Mouse (Mus musculus): ENCODE results near the gene Lmf1. TPM values are rescaled to one million over a fixed set of nuclear protein-coding genes. Genes with fewer than 3 reads are reported as not detected.

Gene Lmf1
- polyA plus RNA-seq, 2 experiments, result 20.3 to 26.9 TPM

DNA sequence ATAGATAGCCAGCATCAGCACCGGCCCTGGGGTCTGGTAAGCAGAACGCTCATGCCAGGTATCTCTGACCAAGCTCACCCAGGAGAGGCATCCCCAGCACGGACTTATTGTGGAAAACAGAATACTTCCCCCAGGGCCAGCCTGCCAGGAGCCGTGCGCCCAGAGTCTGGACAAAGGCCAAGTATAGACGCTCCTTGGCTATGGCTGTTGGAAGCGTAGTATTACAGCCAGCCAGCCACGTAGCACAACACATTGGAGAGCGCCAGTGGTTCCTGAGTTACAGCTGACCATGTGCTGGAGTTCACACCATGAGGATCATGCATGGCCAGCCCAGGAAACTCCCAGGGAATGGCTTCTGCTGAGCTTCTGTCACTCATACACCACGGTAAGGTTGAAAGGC, 55.2 kb downstream of the Lmf1 start:
- no peak overlapping the region for H3K4me3 ChIP-seq (replicated peaks; ENCODE audit: low read length)
- TF ChIP-seq POLR2A (IDR thresholded peaks at IDR 0.05; ENCODE audit: borderline replicate concordance, extremely low read depth, insufficient read depth, insufficient read length), result no peak
- H3K4me1 ChIP-seq (ENCODE audit: control insufficient read depth, insufficient read depth, low read length), result 0 out of 2 replicates have a peak, but pooled peaks cover 4% of the 10 kb centered on the region
- no peak overlapping the region for H3K9ac ChIP-seq (ENCODE audit: low read depth, low read length, severe bottlenecking)
- H3K4me2 ChIP-seq (replicated peaks; ENCODE audit: low read depth, low read length, severe bottlenecking), result no peak overlapping the region
- H3K9me3 ChIP-seq (ENCODE audit: control insufficient read depth, low read length), result no peaks in the 10 kb centered on the region
- ATAC-seq (ENCODE audit: low FRiP score, low read depth), result no peak
- whole genome bisulfite sequencing, result 70% methylated on average over 10 of the region's 10 CpGs
- DNase-seq (ENCODE audit: low spot score), result peak; percentile 56
- H3K36me3 ChIP-seq (ENCODE audit: control insufficient read depth, insufficient read depth, low read length), result peaks cover 35% of the 10 kb centered on the region
- no peak overlapping the region for H3K27ac ChIP-seq (replicated peaks; ENCODE audit: low read depth, low read length)
- H3K27me3 ChIP-seq (ENCODE audit: control insufficient read depth, insufficient read depth, low read length), result no peaks in the 10 kb centered on the region

DNA sequence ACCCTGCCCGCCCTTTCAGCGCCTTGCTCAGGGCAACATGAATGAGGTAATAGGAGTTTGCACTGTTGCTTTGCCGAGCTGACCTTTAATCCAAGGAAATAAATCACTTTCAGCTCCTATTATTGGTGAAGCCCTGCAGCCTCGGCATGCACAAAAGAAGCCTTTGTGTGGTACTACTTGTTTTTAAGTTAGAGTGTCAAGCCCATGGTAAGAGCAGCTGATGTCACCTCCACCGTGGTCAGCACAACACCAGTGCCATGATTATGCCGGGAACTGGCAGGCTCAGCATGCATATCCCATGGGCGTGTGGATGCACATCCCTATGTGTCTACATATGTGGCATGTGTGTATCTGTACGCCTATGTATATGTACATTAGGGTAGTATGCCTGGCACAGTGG, 56.5 kb downstream of the Lmf1 start:
- H3K4me3 ChIP-seq (replicated peaks; ENCODE audit: low read length), result no peak overlapping the region
- H3K4me2 ChIP-seq (replicated peaks; ENCODE audit: low read depth, low read length, severe bottlenecking), result no peak overlapping the region
- H3K36me3 ChIP-seq (ENCODE audit: control insufficient read depth, insufficient read depth, low read length), result peaks cover 35% of the 10 kb centered on the region
- no peak for TF ChIP-seq POLR2A (IDR thresholded peaks at IDR 0.05; ENCODE audit: borderline replicate concordance, extremely low read depth, insufficient read depth, insufficient read length)
- 45% methylated on average over 8 of the region's 8 CpGs for WGBS
- H3K4me1 ChIP-seq (ENCODE audit: control insufficient read depth, insufficient read depth, low read length), result 0 out of 2 replicates have a peak, but pooled peaks cover 4% of the 10 kb centered on the region
- no peaks in the 10 kb centered on the region for H3K9me3 ChIP-seq (ENCODE audit: control insufficient read depth, low read length)
- H3K9ac ChIP-seq (ENCODE audit: low read depth, low read length, severe bottlenecking), result no peak overlapping the region
- ATAC-seq (ENCODE audit: low FRiP score, low read depth) (no peak), DNase-seq (ENCODE audit: low spot score) (no peak)
- H3K27ac ChIP-seq (replicated peaks; ENCODE audit: low read depth, low read length), result no peak overlapping the region
- H3K27me3 ChIP-seq (ENCODE audit: control insufficient read depth, insufficient read depth, low read length), result no peaks in the 10 kb centered on the region

DNA sequence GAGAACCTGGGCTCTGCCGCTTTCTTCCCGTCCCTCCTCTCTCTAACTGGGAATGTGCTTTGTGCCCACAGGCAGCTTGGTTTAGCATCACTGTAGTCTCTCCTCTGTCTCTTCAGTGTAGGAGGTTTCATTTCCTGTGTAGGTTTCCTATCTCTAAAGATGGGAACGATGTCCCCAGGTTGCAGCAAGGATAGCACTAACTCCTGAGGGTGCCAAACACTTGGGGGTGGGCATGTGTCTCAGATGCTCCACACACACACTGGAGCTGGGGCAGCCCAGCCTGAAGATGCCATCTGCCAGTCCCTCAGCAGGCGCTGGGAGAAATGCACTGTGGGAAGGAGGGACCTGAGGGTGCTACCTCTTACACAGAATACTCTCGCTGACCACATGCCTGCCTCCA, 56.9 kb downstream of the Lmf1 start:
- ATAC-seq (ENCODE audit: low FRiP score, low read depth), result no peak
- no peak for TF ChIP-seq POLR2A (IDR thresholded peaks at IDR 0.05; ENCODE audit: borderline replicate concordance, extremely low read depth, insufficient read depth, insufficient read length)
- H3K36me3 ChIP-seq (ENCODE audit: control insufficient read depth, insufficient read depth, low read length), result peaks cover 35% of the 10 kb centered on the region
- peaks cover 6% of the 10 kb centered on the region; the same call in 1 of the 2 replicates for H3K4me1 ChIP-seq (ENCODE audit: control insufficient read depth, insufficient read depth, low read length)
- no peak overlapping the region for H3K27ac ChIP-seq (replicated peaks; ENCODE audit: low read depth, low read length)
- DNase-seq (ENCODE audit: low spot score), result no peak
- H3K9ac ChIP-seq (ENCODE audit: low read depth, low read length, severe bottlenecking), result no peak overlapping the region
- 85% methylated on average over 5 of the region's 5 CpGs for WGBS
- no peak overlapping the region for H3K4me2 ChIP-seq (replicated peaks; ENCODE audit: low read depth, low read length, severe bottlenecking)
- no peak overlapping the region for H3K4me3 ChIP-seq (replicated peaks; ENCODE audit: low read length)
- no peaks in the 10 kb centered on the region for H3K9me3 ChIP-seq (ENCODE audit: control insufficient read depth, low read length)
- no peaks in the 10 kb centered on the region for H3K27me3 ChIP-seq (ENCODE audit: control insufficient read depth, insufficient read depth, low read length)

DNA sequence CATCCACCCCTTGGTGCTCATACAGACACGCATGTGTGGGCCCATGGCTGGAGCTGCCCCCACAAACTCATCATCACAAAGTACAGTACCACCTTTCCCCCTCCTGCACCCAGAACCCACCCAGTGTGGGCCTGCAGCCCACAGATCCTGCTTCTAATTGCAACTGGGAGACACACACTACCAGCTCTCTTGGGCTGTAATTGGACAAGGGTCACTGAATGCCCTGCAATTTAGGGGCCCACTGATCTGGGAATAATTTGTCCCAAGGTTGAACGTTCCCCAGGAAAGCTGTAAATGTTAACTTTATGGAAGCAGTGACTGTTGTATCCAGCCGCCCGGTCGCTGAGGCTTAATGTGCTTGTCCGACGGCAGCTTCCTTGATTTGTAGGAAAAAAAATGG, 59.1 kb downstream of the Lmf1 start:
- no peak overlapping the region for H3K27ac ChIP-seq (replicated peaks; ENCODE audit: low read depth, low read length)
- H3K36me3 ChIP-seq (ENCODE audit: control insufficient read depth, insufficient read depth, low read length), result peaks cover 26% of the 10 kb centered on the region
- 24% methylated on average over 7 of the region's 7 CpGs for WGBS
- H3K9me3 ChIP-seq (ENCODE audit: control insufficient read depth, low read length), result no peaks in the 10 kb centered on the region
- H3K9ac ChIP-seq (ENCODE audit: low read depth, low read length, severe bottlenecking), result no peak overlapping the region
- peaks cover 10% of the 10 kb centered on the region; the same call in 1 of the 2 replicates for H3K4me1 ChIP-seq (ENCODE audit: control insufficient read depth, insufficient read depth, low read length)
- no peak for TF ChIP-seq POLR2A (IDR thresholded peaks at IDR 0.05; ENCODE audit: borderline replicate concordance, extremely low read depth, insufficient read depth, insufficient read length)
- ATAC-seq (ENCODE audit: low FRiP score, low read depth) (no peak), DNase-seq (ENCODE audit: low spot score) (no peak)
- no peak overlapping the region for H3K4me3 ChIP-seq (replicated peaks; ENCODE audit: low read length)
- no peak overlapping the region for H3K4me2 ChIP-seq (replicated peaks; ENCODE audit: low read depth, low read length, severe bottlenecking)
- no peaks in the 10 kb centered on the region for H3K27me3 ChIP-seq (ENCODE audit: control insufficient read depth, insufficient read depth, low read length)

DNA sequence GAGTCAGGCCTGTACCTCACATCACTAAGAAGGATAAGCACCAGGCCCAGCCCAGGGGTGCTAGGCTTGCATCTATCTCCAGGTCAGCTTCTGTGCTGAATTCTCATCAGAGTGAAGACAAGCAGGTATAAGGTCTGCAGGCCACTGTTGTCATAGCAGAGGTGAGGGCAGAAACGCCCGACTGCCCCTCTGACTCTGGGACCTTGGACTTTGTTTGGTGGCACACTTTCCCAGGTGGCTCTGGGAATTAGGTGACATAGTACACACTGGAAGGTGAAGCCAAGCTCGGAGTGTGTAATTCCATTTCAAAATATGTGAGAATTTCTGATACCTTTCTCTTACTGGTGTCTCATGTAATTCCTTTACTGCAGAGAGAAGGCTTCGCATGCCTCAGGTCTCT, 59.6 kb downstream of the Lmf1 start:
- no peaks in the 10 kb centered on the region for H3K9me3 ChIP-seq (ENCODE audit: control insufficient read depth, low read length)
- H3K4me2 ChIP-seq (replicated peaks; ENCODE audit: low read depth, low read length, severe bottlenecking), result no peak overlapping the region
- no peaks in the 10 kb centered on the region for H3K27me3 ChIP-seq (ENCODE audit: control insufficient read depth, insufficient read depth, low read length)
- WGBS, result 71% methylated on average over 4 of the region's 4 CpGs
- no peak overlapping the region for H3K9ac ChIP-seq (ENCODE audit: low read depth, low read length, severe bottlenecking)
- DNase-seq (ENCODE audit: low spot score) (no peak), ATAC-seq (ENCODE audit: low FRiP score, low read depth) (no peak)
- peaks cover 21% of the 10 kb centered on the region for H3K36me3 ChIP-seq (ENCODE audit: control insufficient read depth, insufficient read depth, low read length)
- H3K27ac ChIP-seq (replicated peaks; ENCODE audit: low read depth, low read length), result no peak overlapping the region
- peaks cover 13% of the 10 kb centered on the region; the same call in 1 of the 2 replicates for H3K4me1 ChIP-seq (ENCODE audit: control insufficient read depth, insufficient read depth, low read length)
- no peak for TF ChIP-seq POLR2A (IDR thresholded peaks at IDR 0.05; ENCODE audit: borderline replicate concordance, extremely low read depth, insufficient read depth, insufficient read length)
- no peak overlapping the region for H3K4me3 ChIP-seq (replicated peaks; ENCODE audit: low read length)

DNA sequence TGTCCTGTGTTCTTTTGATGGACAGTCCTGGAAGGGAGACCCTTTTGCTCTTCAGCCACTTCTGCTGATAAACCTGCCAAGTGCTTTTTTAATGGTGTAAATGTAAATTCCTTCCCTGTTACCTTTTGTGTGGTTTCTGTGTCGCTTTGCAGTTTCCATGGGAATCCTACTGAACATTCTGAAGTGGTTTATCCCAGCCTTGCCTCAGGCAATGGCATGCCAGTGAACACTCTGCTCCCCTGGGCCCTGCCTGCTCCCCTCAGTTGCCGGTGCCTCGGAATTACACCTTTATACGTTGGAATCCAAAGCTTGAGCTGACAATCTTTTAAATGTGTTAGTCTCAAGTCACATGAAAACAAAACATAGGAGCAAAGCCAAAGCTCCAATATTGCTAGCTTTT, 62.1 kb downstream of the Lmf1 start:
- Histone ChIP-seq H3K27me3 (ENCODE audit: control insufficient read depth, insufficient read depth, low read length) (no peaks in the 10 kb centered on the region), H3K4me2 (replicated peaks; ENCODE audit: low read depth, low read length, severe bottlenecking) (no peak overlapping the region), H3K9ac (ENCODE audit: low read depth, low read length, severe bottlenecking) (no peak overlapping the region), H3K4me3 (replicated peaks; ENCODE audit: low read length) (no peak overlapping the region), H3K27ac (replicated peaks; ENCODE audit: low read depth, low read length) (no peak overlapping the region), H3K9me3 (ENCODE audit: control insufficient read depth, low read length) (no peaks in the 10 kb centered on the region), H3K4me1 (ENCODE audit: control insufficient read depth, insufficient read depth, low read length) (peaks cover 13% of the 10 kb centered on the region; the same call in 1 of the 2 replicates), H3K36me3 (ENCODE audit: control insufficient read depth, insufficient read depth, low read length) (peaks cover 14% of the 10 kb centered on the region; the same call in 1 of the 2 replicates)
- ATAC-seq (ENCODE audit: low FRiP score, low read depth) (no peak), DNase-seq (ENCODE audit: low spot score) (peak; percentile 33)
- WGBS, result 21% methylated on average over 4 of the region's 4 CpGs
- TF ChIP-seq POLR2A (IDR thresholded peaks at IDR 0.05; ENCODE audit: borderline replicate concordance, extremely low read depth, insufficient read depth, insufficient read length), result no peak

Data from limb, embryonic 14.5 days (tissue).